Mouse (Mus musculus): Measurements from ENCODE around the gene Acvrl1.

Acvrl1 gene

DNA sequence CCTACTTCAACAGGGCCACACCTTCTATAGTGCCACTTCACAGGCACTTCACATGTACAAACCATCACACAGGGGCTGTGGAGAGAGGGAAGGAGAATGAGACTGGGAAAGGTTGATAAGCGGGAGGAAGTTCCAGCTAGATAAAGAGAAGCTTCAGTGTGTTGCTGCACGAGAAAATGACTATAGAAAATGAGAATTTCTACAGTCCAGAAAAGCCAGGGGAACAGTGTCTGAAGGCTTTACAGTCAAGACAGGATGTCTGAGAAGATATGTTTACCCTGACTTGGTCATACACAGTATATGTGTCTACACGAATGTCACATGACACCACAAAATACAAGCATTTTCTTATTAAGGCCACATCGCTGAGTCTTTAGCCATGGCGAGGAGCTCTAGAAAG, 41.6 kb downstream of the Acvrl1 start:
- DNase-seq (ENCODE audit: low spot score in 2 of 2): no peak

DNA sequence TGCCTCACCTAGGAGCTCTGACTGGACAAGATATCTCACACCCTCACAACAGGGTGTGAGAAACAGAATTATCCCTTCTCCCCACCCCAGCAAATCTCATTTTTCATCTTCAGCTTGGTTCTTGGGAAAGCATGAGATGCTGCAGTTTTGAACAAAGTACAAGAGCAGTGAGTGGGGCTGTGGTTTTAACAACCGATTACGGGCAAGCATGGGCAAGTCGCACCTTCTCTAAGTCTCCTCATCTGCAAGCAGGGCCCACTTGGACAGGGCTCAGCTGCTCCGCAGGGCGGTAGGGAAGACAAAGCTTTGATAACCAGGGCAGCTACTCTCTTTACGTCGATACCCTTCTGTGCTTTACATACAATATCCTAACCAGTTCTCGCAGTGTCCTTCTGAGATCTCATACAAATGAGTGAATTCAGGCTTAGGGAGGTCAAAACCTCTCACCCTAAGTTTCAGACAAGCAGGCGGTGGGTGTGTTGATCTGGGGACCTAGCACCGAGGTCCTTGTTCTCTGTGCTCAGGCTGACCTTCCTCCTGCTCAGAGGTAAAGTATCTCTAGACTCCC, 42.2 kb downstream of the Acvrl1 start:
- DNase-seq (ENCODE audit: low spot score in 2 of 2): no peak

DNA sequence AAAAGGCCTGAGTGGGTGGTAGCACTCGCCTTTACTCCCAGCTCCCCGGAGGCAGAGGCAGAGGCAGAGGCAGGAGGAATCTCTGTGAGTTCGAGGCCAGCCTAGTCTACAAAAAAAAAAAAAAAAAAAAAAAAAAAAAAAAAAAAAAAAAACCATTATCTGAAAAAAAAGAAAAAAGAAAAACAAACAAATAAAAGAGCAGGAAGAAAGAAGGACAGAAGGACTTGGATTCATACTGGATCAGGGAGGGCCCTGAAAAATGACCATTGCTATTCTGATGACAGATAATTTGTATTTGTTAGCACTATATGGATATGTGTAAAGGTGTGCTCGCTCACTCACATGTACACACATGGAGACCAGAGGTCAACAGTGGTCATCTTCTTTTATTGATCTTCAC, 43.0 kb downstream of the Acvrl1 start:
- no peak for DNase-seq (ENCODE audit: low spot score in 2 of 2)

DNA sequence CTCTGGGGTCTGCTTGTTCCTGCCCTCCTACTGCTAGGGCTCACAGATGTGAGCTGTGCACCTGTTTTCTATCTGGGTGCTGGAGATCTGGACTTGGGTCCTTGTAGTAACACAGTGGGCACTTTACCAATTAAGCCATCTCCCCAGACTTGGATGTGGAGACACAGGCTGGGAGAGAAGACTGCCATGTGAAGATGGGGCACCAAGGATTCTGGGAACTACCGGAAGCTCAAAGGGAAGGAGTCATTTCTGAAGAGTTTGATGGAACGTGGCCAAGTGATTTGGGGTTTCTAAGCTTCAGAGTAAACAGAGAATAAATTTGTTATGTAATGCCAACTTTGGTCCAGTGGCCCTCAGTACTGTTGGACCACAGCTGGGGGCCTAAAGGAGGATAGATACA, 43.7 kb downstream of the Acvrl1 start:
- DNase-seq (ENCODE audit: low spot score in 2 of 2): peak in 1 of 2 experiments; percentile 19

DNA sequence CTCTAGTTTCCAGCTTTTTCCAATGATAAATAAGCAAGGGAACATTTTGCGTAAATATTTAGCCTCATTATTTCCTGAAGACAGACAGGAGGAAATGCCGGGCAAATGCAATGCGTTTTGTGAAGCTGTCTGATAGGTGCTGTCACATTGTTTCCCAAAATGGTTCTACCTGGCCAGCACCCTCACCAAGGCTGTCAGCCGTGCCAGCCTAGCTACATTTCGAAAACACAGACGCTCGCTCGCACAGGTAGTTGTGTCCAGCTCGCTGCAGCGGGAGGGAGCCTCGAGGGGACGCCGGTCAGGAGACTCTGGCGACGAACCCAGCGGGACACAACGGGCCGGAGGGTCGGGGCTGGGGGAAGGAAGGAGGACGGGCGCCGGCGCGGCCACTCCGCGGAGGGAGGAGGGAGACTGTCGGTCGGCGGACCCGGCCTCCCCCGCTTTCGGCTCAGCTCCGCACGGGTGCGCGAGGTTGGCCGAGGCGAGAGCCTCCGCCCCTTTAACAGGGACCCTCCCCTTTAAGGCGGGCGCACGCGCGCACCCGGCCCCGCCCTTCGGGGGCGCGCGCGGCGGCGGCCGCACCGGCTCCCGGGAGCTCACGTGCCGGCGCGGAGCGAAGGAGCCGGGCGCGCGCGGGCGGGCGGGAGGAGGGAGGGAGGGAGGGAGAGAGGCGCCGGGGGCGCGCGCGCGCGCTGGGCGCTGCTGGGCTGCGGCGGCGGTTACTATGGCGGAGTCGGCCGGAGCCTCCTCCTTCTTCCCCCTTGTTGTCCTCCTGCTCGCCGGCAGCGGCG, 45.3 kb downstream of the Acvrl1 start, which contains the start of gene Acvr1b:
Acvr1b (plus strand) TSS at position 647 of the 791 bp plus-strand sequence.
- peak; percentile 92 for DNase-seq (ENCODE audit: low spot score in 2 of 2)

DNA sequence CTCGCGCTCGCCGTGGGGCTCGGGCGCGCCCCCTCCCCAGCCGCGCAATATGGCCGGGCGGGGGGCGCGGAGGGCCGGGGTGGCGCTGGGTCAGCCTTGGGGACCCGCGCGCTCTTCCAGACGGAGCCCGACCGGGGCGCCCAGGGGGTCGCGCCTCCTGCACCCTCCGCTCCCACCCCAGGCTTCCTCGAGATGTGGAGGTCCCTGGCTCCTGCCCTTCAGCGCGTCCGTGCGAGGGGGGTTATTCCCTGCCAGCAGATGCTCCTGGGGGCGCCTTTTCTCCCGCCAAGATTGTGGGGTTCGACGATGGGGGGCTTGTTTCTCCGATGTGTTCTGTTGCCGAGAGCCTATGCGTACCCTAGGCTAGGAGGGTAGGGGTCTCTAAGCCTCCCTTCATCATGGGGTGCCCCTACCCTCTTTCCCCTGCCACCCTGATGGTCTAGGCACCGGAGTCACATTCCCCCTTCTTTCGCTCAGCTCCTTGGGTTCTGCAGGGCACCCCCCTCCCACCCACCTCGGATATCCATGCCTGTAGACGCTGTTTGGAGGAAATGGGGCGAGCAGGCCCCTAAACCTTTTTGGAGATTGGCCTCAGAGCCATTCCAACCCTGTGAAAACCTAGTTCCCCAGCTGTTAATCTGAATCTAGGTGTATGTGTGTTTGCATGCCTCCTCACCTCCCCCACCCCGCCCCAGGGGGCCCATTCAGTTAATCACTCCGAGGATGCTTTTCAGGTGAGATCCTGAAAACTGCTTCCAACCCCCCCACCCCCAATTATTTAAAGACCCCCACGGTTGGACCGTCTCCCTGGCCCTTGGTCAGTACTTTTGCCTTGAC, 46.2 kb downstream of the Acvrl1 start:
- no peak for DNase-seq (ENCODE audit: low spot score in 2 of 2)

DNA sequence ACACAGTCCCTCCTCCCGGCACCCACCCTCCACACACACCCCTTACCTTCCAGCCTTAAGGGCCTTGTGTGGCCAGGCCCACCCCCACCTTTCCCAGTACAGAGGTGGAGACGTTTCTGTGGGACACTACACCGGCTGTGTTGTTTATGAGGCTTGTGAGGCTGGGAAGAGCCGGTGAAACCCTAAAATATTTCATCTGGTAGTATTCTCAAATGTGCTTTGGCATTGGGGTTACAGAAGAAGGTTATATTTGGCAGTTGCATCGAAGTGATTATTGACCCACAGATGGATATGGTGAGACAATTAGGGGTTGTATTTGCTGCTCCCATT, 46.8 kb downstream of the Acvrl1 start:
- DNase-seq (ENCODE audit: low spot score in 2 of 2): no peak

DNA sequence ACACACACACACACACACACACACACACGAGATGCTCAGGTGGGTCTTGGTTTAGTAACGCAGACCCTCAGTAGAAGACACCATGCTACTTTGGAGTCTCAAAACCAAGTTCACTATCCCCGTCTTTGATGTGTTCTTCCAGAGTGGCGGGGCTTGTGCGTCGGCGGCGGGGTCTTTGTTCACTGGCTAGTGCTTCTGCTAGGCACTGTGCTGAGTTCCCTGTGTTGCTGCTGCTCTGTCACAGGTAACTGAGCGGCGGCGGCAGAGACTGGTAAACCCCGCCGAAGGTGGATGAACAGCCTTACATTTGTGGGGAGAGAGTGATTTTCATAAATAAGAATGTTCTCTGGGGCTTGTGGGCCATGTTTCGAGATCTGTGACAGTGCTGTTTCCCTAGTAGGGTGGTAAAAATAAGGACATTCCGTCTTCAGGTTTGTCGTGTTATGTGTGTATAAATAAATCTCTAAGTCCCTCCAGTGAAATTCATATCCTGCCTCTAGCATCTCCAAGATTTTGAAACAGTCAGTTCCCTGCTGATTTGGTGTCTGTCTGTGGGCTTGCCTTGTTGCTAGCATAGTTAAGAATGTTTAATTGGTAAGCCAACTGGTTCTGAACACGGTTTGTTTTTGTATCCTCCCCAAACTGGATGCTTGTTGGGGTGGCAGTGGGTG, 47.4 kb downstream of the Acvrl1 start:
- no peak for DNase-seq (ENCODE audit: low spot score in 2 of 2)

DNA sequence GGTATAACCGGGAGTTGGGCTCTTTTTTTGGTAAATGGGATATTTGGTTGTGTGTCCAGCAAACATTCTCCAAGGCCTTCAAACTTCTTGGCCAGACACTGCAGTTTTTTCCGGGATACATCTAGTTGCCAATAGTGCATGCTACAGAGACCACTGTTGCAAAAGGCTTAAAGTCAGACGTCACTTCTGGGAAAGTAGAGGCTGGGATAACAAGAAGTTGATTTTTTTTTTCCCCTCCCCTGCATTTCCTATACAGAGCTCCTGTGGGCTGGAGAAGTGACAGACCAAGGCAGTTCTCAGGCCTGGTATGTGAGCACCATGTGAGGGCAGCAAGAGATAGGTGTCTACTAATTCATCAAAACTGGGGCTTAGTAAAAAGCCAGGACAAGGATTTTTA, 48.0 kb downstream of the Acvrl1 start:
- no peak for DNase-seq (ENCODE audit: low spot score in 2 of 2)

DNA sequence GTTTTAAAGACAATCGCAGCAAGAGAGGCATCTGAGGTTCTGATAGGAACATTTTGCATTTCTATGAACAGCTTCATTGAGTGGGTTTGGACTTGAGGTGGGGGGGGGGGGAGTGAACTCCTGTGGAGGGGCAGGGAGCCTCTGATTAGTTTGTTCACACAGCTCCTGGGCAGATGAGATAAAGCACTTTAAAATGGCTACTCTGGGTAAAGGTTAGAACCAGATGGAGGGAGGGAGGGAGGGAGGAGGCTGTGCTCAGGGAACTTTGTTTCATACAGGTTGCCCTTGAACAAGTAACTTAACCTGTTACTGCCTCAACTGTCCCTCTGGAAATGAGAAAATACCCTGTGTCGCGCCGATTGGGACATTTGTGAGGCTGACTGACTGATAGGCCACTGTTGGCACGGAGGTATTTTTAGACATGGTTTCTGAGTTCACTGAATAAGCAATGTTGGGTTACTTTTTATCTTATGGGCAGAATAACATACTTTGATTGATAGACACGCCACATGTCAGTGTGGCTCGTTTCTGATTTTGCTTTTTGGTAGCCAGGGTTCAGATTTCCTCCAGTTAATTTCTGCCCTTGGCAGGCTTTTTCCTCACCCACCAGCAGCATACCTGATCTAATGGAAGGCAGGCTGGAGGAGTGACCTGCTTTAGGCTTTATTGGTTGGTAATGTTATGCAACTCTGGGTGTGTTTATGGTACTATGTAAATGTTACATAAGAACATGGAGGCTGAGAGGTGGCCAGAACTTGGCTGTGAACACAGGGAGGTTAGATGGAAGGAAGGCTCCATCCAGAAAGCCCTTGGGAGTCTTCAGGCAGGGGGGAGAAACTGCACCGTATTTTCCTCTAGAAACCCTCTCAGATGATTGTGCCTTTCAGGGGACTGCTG, 48.7 kb downstream of the Acvrl1 start:
- no peak for DNase-seq (ENCODE audit: low spot score in 2 of 2)

DNA sequence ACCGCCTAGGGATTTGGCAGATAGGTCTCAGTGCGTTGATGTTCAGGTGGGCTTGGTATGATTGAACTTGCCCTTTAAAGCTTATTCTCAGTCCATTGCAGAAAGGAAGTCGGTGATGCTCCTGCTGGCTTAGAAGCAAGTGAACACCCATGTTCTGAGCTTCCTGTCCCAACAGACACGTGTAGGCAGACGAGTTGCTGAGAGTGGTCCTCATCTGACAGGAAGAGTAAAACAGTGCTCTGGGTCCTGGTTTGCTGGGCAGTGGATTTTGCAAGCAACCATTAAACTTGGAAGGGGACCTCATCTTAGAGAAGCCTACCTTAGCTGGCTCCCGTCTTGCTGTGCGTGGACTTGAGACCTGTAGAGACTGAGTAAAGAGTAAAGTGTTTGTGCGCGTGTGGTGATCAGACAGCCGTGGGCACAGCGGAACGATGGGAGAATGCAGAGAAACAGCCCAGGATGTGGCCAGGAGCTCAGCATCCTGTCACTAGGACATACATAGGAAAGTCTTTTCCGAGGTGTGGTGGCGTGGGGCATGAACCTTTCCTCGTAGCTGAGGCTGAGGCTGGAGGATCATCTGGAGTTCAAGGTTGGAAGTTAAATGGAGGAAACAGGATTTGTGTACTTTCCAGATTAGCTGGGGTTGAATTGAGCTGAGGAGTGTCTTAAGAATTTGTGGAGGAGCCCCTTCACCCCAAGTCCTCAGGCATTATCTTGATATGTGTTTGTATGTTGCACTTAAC, 52.2 kb downstream of the Acvrl1 start:
- DNase-seq (ENCODE audit: low spot score in 2 of 2): no peak

DNA sequence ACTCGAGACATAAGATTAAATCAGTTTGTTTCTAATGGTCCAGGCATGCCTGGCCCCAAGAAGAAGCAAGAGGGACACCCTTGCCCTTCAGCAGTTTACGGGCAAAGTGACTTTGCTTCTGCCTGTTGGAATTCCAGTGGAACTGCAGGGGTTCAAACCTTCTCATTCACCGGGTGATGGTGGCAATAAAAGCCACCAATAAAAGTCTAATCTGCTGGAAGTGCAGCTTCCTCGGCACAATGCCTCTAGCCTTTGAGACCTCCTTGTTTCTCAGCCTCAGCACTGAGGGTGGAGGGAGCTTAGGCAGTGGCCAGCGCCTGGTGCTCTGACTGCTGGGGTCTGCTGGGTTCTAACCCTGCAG, 52.8 kb downstream of the Acvrl1 start:
- no peak for DNase-seq (ENCODE audit: low spot score in 2 of 2)

DNA sequence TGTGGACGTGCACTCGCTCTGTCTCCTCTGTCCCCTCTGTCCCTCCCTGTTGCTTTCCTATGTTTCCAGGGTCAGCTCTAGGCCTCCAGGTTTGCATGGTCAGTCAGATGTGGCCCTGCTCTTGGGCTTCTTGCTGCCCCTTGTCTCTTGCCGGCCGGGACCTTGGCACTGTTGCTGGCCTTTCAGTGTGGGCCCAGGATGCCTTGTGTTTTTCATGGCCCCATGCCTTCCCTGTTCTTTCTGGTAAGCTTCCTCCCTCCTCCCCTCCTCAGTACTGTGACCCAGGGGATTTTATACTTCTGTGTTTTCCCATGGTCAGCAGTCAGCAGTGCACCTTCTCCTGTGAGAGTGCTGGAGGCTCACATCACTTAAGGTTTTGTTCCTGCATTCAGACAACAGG, 53.2 kb downstream of the Acvrl1 start:
- no peak for DNase-seq (ENCODE audit: low spot score in 2 of 2)

DNA sequence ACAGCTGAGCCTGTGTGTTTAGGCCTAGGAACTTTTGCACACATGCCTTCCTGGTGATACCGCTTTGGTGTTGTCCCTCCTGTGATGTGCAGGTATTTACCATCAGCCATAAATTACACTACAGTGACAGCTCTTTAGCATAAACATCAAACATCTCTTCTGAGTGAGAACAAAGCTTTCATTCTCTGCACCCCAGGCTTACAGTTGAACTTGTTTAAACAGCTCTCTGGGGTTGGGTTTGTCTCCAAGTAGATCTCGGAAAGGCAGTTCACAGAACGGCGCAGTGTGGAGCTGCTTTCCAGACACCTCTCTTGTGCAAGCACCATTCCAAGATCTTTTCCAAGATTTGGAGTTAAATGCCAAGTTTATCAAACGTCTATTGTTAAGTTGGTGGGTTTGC, 54.4 kb downstream of the Acvrl1 start:
- no peak for DNase-seq (ENCODE audit: low spot score in 2 of 2)

DNA sequence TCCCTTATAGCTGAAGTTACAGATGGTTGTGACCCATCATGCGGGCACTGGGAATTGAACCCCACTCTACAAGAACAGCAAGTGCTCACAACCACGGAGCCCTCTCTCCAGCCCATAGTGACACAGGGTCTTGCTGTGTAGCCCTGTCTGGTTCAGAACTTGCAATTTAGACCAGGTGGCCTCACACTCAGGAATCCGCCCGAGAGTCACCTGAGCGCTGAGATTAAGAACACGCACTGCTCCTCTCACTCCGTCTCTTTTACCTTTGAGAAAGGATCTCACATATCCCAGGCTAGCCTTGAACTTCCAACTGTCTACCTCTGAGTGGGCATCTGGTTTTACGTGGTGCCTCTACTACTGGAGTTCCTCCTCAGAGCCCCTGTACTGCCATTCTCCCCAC, 56.0 kb downstream of the Acvrl1 start:
- DNase-seq (ENCODE audit: low spot score in 2 of 2): no peak

DNA sequence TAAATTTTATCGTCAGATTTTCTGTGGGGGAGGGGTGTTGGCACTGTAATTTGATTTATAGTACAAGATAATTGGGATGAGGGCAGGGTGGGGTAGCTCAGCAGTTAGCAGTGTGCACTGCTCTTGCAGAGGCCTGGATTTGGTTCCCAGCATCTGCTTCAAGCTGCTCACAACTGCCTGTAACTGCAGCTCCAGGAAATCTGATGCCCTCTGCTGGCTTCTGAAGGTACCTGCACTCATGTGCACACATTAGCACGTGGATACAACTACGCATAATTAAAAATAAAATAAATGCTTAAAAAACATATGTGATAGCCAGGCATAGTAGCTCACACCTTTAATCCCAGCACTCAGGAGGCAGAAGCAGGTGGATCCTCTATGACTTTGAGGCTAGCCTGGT, 57.2 kb downstream of the Acvrl1 start:
- no peak for DNase-seq (ENCODE audit: low spot score in 2 of 2)

DNA sequence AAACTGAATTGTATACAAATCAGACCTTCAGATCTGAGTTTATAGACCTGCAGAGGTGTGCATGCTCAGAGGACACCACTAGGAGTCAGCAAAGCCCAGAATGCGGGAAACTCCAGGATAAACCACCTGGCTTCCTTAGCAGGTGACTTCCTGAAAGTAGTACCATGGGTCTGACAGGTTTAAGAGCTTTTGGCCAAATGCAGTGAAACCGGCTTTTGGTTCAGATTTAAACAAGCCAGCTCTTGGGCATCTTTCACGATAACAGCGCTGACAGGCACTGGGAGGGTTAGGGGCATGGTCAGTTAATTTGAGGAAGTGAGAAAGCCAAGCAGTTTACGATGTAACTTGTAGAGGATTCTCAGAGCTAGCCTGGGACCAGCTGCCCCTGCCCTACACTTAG, 59.6 kb downstream of the Acvrl1 start:
- no peak for DNase-seq (ENCODE audit: low spot score in 2 of 2)

DNA sequence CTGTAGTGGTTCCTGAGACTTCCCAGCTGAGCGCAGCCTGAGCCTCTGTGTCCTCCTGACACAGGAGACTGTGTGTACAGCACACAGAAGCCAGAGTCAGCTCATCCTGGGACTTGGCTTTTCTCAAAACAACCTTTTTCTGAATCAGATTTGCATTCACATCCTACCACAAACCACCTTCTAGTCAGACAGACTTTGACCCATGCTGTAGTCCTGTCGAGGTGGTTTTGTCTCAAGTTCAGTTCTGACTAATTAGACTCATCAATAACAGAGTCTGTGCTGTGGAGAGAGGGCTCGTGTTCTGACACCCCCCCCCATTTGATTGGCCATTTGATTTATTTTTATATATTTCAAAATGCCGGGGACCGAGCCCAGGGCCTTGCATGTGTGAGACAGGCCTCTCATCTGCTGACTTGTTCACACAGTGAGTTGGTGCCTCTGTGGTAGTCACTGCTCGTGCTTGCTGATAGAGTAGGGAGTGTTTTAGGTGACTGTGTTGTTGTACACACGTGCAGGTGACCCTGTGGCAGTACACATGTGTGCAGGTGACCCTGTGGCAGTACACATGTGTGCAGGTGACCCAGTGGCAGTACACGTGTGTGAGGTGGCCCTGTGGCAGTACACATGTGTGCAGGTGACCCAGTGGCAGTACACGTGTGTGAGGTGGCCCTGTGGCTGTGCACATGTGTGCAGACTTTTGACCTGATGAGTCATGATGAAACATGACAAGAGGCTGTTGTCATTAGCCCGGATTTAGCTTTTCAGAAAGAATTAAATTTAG, 61.8 kb downstream of the Acvrl1 start:
- no peak for DNase-seq (ENCODE audit: low spot score in 2 of 2)

DNA sequence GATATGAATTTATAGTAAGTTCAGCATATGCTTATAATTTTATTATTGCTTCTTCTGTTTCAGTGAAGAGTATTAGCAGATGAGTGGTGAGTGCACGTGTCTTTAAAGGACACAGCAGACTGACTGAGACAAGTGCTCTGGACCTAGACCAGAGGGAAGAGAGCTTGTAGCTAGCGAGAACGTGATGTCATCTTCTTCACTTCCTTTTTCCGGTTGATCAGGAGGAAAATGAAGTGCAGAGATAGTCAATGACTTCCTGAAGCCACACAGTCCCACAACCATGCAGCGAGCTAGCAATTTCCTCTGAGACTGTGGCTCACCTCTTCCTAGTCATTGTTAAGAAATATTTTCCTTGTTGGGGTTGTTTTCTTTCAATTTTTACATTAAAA, 62.4 kb downstream of the Acvrl1 start:
- no peak for DNase-seq (ENCODE audit: low spot score in 2 of 2)

Measured in right cerebral cortex, postnatal 10 days (tissue).